Mouse (Mus musculus): ENCODE measurements at regions not wholly inside any gene's neighbourhood (a gene's known extent, or its start where the extent isn't known, plus 50 kb on each side); places are given as distances from the start of the nearest gene placed in this dataset.

DNA sequence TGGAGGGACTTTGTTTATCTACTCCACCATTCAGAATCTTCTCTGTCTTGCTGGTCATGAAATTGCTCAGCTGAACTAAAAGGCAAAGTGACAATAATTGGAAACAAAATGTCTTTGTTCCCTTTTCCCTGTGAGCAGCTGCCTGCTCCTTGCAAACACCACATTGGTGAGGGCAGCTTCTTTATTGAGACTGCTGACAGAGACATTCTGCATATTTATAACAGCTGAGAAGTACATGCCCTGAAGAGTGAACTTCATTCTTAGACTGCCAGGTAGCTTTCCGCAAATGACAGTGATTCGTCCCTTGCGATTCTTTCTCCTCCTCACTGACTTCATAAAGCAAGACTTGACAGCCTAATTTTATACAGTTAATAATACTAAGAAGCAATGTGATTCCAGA is 237.0 kb downstream of the Cps1 start:
- DNase-seq (ENCODE audit: low spot score in 2 of 2), result no peak

DNA sequence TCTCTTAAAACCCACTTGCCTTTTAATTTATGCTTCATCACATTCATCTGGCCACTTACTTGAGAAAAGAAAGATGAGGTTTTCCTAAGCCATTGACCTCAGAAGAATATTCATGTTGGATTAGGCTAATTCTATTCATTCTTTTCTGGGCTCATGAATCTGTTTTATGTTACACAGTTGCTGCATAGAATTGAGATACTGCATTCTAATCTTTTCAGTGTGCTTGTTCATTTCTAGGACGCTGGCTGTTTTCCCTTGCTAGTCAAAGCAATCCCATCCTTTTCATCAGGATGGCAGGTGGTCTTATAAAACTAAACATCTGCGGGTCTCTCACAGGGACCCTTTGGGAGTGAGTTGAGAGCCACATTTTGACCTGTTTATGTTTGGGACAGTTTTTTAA is 243.2 kb downstream of the Cps1 start:
- no peak for DNase-seq (ENCODE audit: low spot score in 2 of 2)

DNA sequence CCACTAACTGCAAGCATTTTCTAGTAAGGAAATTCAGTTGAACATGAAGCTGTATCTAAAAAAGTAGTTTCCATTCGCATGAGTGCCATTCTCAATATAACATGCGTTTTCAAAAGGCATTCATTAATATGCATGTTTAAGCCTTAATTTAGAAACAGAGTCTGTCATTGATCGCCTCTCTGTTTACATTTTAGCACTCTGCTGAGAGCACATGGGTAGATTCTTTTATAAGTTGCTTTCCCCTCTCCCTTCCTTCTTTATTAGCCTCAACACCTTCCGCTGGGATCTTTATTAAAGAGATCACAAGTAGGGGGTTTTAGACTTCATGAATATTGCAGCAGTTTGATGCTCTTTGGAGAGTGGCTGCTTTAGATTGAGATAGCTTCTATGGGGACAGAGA is 243.7 kb downstream of the Cps1 start:
- DNase-seq (ENCODE audit: low spot score in 2 of 2), result no peak

DNA sequence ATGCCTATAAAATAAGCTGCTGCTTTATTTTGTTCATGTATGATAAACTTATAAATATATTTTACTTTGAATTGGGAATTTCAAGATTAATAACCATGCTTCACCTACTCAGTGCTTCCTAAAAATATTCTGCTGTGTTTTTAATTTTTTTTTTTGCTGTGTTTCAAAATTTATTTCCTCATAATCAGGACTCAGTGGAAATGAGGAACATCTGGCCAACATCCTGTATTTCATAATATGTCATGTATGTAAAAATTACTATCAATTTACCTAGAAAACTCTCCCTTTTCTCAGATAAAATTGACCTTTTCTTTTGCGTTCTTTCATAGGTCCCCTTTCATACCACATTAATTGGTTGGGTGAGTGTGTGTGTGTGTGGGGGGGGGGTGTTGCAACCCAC is 259.5 kb downstream of the Cps1 start:
- no peak for DNase-seq (ENCODE audit: low spot score in 2 of 2)

DNA sequence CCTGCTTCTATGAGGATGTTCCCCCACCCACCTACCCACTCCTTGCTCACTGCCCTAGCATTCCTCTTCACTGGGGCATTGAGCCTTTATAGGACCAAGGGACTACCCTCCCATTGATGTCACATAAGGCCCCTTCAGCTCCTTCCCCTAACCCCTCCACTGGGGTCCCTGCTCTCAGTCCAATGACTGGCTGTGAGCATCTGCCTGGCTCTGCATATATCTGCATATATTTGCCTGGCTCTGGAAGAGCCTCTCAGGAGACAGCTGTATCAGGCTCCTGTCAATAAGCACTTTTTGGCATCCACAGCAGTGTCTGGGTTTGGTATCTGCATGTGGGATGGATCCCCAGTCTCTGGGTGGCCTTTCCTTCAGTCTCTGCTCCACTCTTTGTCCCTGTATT is 262.6 kb downstream of the Cps1 start:
- no peak for DNase-seq (ENCODE audit: low spot score in 2 of 2)

DNA sequence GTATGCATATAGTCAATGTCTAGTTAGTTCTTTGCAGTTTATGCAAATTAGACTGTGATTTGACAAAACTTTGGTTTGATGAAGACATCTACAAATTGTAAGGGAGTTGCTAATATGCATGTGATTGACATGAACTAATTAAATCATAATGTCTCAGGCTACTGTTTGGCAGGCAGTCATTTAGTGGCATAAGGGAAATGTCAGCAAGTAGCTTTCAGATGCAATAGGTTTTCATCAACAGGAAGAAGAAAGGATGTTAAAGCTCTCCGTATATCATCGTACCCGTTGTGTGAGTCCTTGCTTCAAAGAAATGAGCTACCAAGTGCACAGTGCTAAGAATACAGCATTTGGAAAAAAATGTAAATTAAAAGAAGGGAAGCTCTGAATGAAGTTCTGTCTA is 264.1 kb downstream of the Cps1 start:
- no peak for DNase-seq (ENCODE audit: low spot score in 2 of 2)

DNA sequence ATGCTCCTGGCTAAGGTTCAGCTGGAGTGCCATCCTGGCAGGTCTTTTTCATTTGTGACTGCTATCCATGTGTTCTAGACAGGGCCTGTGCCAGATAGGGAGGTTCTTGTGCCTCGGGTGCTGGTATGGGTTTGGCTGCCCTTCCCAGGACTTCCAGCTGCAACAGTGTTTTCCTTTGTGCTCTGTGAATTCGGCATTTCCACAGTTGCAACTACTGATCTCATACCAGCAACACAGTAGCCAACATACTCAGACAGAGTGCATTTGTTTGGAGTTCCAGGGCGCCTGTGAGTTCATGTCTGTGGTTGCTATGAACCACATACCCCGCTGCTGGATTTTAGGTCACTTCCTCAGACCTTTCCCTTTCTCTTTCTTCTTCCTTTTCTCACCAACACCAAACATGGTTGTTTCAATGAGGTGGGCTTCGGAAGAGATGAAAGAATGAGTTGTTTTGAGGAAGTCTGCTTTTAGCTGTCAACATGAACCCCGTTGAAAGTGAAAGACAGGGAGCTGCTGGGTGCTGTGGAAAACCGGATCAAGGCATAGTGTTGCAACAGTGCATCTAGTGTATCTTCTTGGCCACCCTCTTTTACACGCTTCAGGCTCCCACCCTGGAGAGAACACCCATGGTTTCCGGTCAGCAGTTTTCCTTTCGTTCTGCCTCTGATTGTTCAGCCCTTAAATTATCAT is 275.1 kb downstream of the Cps1 start:
- DNase-seq (ENCODE audit: low spot score in 2 of 2), result peak in 1 of 2 experiments; percentile 12

DNA sequence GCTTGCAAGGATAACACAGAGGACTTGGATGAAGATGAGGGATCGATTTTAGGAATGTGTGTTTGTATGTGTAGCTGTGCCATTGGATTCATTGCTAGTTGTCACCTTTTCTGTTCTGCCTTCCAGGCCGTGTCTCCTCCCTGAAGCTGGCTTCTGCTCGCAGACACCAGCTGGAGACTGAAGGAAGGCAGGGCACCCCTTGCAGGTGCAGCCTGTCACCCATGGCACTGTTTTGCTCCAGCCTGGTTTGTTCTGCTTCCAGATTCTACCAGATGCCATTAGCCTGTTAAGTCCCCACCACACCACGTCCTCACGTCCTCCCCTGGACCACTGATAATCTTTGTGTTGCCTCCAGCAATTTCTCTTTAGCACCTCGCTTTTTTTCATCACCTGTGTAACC is 286.7 kb downstream of the Cps1 start:
- DNase-seq (ENCODE audit: low spot score in 2 of 2), result no peak

DNA sequence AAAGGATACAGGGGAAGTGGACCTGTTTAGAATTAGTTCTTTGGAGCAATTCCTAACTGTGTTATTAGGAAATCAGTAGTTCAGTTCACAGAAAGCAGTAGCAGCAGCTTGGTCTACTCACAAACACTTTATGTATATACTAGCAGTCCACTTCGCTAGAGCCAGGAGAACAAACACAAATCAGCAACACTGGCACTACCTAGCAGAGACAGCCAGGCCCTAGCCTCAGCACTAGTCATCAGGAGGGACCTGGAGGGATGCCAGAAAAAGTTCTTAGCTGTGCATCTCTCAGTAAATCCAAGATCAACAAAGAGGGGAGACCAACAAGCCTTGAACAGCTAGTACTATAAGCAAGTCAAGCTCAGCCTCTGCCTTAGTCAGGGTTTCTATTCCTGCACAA is 294.4 kb downstream of the Cps1 start:
- DNase-seq (ENCODE audit: low spot score in 2 of 2), result no peak

DNA sequence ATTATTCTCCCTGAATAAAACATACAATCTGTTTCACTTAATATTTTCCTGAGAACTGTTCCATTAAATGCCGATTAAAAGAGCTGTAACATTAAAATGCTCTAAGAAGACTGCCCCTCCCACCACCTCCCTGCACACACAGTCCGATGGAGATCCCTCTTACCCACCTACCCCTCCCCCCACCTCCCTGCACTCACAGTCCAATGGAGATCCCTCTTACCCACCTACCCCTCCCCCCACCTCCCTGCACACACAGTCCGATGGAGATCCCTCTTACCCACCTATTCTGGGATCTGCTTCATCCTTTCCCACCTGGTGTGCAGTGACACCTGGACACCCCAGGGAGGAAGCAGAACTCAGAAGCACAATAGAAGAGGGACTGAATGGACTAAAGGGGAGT is 305.6 kb downstream of the Cps1 start:
- DNase-seq (ENCODE audit: low spot score in 2 of 2), result no peak

DNA sequence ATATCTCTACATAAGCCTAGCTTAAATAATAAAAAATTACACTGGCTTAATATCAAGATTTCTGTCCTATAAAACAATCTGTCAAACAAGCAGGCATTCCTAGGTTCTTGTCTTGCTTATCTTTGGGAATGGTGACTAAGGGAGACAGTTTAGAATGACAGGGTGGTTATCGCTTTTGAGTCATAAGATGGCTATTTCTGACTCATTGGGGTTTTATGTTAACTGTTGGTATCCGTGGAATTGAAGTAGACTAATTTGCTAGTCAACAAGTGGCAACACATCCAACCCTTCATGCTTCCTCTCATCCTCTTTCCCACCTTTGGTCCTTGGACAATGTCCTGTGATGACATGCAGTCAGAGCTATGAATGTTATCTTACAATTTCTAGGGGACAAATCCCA is 328.0 kb downstream of the Cps1 start:
- no peak for DNase-seq (ENCODE audit: low spot score in 2 of 2)

DNA sequence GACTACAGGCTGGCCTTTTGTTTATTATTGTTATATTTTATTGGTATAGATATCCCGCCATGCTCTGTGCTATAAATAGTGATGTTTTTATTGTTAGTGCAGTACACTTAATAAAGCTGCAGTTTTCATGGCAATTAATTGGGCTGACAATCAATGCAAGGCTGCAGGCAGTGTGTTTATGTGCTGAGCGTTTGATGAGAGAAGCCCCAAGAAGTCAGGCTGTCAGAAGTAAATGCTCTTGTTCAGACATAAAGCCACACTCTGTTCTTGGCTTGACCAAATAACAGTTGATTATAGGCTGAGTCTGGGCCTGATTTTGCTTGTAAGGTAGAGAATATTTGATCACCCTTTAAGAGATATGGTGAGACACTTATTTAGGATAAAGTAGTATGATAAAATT is 341.4 kb downstream of the Cps1 start:
- DNase-seq (ENCODE audit: low spot score in 2 of 2), result no peak

DNA sequence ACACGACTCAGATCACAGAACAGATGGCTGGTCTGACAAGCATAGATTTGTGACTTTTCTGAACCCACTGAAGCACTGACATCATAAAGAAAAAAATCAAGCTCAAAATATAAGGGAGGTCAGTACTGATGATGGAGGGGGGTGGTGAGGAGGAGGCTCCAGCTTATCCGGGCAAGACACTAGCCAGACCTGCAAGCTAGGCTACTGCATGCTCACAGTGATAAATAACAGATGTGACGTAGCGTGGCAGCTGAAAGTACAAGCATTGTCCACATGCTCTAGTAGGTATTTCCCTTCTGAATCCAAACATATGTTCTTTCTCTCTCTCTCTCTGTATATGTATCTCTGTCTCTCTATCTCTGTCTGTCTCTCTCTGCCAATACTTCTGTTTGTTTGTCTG is 342.7 kb downstream of the Cps1 start:
- no peak for DNase-seq (ENCODE audit: low spot score in 2 of 2)

DNA sequence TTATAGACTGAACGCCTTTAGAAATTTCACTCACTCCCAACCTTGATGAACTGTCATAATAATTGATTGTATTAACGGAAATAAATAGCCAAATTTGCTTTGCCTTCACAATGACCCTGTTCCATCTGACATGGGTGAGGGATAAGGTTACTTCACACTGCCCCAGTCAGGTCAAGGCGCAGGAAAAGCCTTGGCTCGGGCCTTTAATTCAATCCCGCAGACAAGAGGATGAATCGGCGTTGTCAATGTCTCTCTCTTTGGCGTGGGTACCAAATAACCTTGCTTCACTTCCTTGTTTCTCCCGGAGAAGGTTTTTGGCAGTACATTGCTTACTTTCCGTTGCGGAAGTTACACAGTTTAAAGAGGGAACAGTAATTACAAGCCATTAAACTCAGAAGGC is 354.2 kb downstream of the Cps1 start:
- DNase-seq (ENCODE audit: low spot score in 2 of 2), result no peak

DNA sequence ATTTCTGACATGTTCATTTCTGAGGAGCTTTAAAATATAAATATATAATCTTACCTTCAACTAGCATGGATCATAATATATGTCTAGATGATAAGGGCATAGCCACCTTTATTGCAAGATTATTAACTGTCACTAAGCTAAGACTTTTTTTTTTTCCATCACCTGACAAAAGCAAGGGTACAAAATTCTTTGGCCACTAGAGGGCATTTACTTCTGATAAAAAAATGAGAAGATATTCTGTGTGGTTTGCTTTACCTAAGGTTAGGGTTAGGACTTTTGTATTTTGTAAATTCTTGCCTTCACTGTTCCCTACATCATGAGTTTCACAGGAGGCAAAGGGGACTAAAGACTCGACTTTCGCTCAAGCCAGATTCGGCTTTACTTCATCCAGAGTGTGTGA is 355.1 kb downstream of the Cps1 start:
- DNase-seq (ENCODE audit: low spot score in 2 of 2), result no peak

DNA sequence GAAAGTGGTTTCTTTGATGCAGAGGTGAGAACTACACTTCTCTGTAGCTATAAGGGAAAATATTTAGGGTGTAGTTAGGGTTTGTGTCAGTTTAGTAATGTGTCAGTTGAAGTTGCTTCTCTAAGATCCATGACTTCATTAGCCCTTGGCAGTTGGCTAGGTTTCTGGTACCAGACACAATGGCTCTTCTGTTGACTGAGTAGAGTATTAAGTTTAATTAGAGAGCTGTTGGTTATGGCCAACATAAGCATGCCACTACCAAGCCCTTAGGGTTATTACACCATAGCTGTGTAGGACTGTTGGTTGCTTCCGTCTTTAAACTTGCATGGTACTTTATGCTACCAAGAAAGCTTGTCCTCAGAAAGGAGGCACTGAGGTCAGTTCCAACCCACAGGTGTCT is 359.1 kb downstream of the Cps1 start:
- DNase-seq (ENCODE audit: low spot score in 2 of 2), result no peak

DNA sequence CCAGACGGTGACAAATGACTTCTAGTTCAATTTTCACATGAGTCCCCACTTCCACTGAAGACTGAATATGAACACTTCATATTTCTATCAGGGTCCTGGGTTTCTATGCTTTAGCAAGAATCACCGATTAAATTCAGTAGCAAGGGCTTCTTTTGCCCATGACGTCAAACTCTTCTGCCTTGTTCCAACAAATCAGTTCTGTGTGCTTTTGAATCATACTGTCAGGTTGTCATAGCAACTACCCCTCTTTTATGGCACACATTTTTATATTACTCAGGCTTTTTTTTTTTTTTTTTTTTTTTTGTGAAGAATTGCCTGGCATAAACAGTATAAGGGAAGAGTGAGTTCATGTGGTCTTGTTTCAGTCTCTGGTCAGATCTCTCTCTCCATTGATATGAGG is 381.3 kb downstream of the Cps1 start:
- DNase-seq (ENCODE audit: low spot score in 2 of 2), result no peak

DNA sequence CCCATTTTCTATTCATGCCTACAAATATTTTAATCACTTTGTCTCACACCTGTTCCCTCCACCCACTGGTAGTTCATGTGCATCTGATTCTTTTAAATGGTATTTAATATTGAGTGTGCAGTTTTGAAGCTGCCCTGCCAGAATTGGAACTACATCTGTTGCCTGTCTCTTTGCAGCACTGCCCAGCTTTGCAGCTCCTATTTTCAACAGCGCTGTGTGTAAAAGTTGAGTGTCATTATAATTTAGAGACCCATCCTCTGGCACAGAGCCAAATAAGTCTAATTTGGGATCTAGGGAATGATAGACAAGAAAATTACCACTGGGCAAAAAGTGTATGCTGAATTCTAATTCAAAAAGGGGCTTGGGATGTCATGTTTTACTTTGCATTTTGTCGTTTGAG is 382.9 kb downstream of the Cps1 start:
- DNase-seq (ENCODE audit: low spot score in 2 of 2), result peak in 1 of 2 experiments; percentile 2

DNA sequence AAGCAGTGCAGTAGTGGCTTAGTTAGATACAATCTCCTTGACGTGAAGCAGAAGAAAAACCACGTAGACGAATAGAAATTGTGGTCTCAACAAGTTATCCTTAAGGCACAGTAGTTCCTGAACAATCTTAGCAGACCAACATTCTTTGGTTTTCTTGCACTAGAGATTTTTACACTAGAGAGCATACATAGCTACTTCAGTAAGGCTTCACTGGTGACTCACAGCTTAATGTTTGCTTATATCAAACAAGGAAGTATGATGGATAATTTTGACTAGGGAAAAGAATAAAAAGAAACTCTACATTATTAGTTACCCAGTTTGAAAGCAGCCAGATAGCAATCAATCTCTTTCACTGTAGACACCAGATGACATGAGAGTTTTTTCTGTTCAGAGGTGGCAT is 395.5 kb downstream of the Cps1 start:
- DNase-seq (ENCODE audit: low spot score in 2 of 2), result no peak

DNA sequence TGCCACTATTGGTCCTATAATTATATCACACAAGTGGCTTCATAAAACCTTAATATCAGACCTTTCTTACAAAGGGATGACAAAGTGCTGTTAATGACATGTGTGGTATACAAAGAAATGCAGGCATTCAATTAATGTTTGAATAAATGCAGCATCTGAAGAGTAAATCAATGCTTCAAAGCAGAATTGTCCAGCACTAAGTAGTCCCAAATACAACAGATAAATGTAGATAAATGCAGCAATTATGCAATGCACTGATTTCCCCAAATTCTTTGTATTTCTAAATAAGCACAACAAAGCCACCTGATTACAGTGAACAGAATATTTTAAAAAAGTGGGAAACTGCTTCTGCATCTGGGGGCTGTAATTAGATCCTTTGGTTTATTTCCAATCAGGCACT is 435.9 kb downstream of the Cps1 start:
- DNase-seq (ENCODE audit: low spot score in 2 of 2), result no peak

DNA sequence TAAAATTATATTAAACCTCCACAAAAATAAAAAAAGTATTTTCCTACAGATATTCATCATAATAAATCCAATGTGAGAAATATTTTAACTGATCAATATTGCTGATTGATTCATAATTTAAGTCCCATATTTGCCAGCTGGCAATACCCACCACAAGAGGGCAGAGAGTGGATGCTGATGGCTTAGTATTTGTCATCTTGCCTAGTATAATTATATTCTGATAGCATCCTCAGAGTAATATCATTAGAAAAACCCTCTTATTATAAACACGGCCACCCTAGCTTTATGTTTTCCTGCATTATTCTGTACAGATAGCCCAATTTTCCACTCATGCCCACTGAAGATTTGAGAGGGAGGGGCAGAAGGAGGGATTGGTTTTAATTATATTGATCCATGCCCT is 436.4 kb downstream of the Cps1 start:
- no peak for DNase-seq (ENCODE audit: low spot score in 2 of 2)

DNA sequence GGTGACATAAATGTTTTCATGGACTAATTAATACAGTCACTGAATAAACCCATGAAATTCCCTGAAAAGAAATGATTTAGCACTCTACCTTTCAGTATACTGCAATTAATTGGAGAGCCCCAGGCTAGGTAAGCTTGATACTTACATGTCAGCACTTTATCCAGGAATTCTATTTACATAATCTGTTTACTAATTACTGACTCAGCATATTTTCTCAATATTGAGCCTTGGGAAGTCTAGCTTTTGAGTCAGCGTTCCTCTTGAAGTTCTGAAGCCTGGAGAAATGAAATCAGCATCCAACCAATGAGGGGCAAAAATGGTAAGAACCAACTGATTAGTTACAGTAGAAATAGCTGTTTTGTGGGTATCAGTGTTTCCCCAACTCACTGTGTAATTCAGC is 448.8 kb downstream of the Cps1 start:
- DNase-seq (ENCODE audit: low spot score in 2 of 2), result no peak

DNA sequence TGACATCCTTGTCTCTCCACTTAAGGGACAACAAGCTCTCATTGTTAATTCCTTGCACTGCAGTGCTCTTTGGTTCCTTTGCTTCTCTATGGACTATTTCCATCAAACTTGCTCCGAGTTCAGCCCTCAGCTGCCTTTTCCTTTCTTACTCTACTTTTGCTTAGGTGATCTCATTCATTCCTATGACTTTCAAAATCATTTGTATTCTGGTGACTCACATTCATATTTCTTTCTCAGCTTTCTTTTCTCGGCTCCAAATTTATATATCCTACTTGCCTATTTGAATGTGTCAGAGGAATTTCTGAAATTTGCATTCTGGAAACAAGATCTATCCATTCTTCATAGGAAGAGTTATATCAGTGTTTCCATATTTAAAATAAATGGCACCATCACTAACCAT is 456.9 kb downstream of the Cps1 start:
- DNase-seq (ENCODE audit: low spot score in 2 of 2), result no peak

All from frontal cortex, postnatal 14 days (tissue).